Mouse (Mus musculus): ENCODE measurements around the gene 9230104L09Rik.

The 9230104L09Rik gene

GRCm38 (mm10) chr2:148864966-148865365, at the start of gene 9230104L09Rik:
TSS of gene 9230104L09Rik (minus strand) at chr2:148865038.
- no peak for DNase-seq (ENCODE audit: extremely low spot score, low read depth, low spot score)

- DNase-seq (ENCODE audit: extremely low spot score, low read depth, low spot score): peak; percentile 10
Measured at GRCm38 (mm10) chr2:148902286-148902685, 37.4 kb upstream of the 9230104L09Rik start.

GRCm38 (mm10) chr2:148900305-148900704, 35.5 kb upstream of the 9230104L09Rik start:
- no peak for DNase-seq (ENCODE audit: extremely low spot score, low read depth, low spot score)

GRCm38 (mm10) chr2:148896219-148896618, 31.4 kb upstream of the 9230104L09Rik start:
- DNase-seq (ENCODE audit: extremely low spot score, low read depth, low spot score): no peak

GRCm38 (mm10) chr2:148893107-148893506, 28.3 kb upstream of the 9230104L09Rik start:
- no peak for DNase-seq (ENCODE audit: extremely low spot score, low read depth, low spot score)

- no peak for DNase-seq (ENCODE audit: extremely low spot score, low read depth, low spot score)
Measured at GRCm38 (mm10) chr2:148890021-148890851, 25.4 kb upstream of the 9230104L09Rik start.

- DNase-seq (ENCODE audit: extremely low spot score, low read depth, low spot score): no peak
Measured at GRCm38 (mm10) chr2:148889331-148890010, 24.6 kb upstream of the 9230104L09Rik start.

GRCm38 (mm10) chr2:148888872-148889271, 24.0 kb upstream of the 9230104L09Rik start:
- no peak for DNase-seq (ENCODE audit: extremely low spot score, low read depth, low spot score)

- DNase-seq (ENCODE audit: extremely low spot score, low read depth, low spot score): no peak
Measured at GRCm38 (mm10) chr2:148884738-148885137, 19.9 kb upstream of the 9230104L09Rik start.

- DNase-seq (ENCODE audit: extremely low spot score, low read depth, low spot score): no peak
Measured at GRCm38 (mm10) chr2:148879199-148879598, 14.4 kb upstream of the 9230104L09Rik start.

- DNase-seq (ENCODE audit: extremely low spot score, low read depth, low spot score): no peak
Measured at GRCm38 (mm10) chr2:148878641-148879130, 13.8 kb upstream of the 9230104L09Rik start.

GRCm38 (mm10) chr2:148877016-148877770, 12.4 kb upstream of the 9230104L09Rik start:
- DNase-seq (ENCODE audit: extremely low spot score, low read depth, low spot score): no peak

- peak; percentile 46 for DNase-seq (ENCODE audit: extremely low spot score, low read depth, low spot score)
Measured at GRCm38 (mm10) chr2:148875335-148875811, 10.5 kb upstream of the 9230104L09Rik start, which contains the start of gene Cst3. TSS of gene Cst3 (minus strand) at chr2:148875692.

- DNase-seq (ENCODE audit: extremely low spot score, low read depth, low spot score): no peak
Measured at GRCm38 (mm10) chr2:148874617-148875334, 9.9 kb upstream of the 9230104L09Rik start.

GRCm38 (mm10) chr2:148874224-148874616, 9.4 kb upstream of the 9230104L09Rik start:
- DNase-seq (ENCODE audit: extremely low spot score, low read depth, low spot score): no peak

GRCm38 (mm10) chr2:148872860-148873259, 8.0 kb upstream of the 9230104L09Rik start:
- DNase-seq (ENCODE audit: extremely low spot score, low read depth, low spot score): no peak

GRCm38 (mm10) chr2:148870526-148870925, 5.7 kb upstream of the 9230104L09Rik start:
- DNase-seq (ENCODE audit: extremely low spot score, low read depth, low spot score): no peak

- DNase-seq (ENCODE audit: extremely low spot score, low read depth, low spot score): no peak
Measured at GRCm38 (mm10) chr2:148868959-148869358, 4.1 kb upstream of the 9230104L09Rik start.

GRCm38 (mm10) chr2:148861693-148862092, 3.1 kb downstream of the 9230104L09Rik start:
- DNase-seq (ENCODE audit: extremely low spot score, low read depth, low spot score): no peak

- DNase-seq (ENCODE audit: extremely low spot score, low read depth, low spot score): no peak
Measured at GRCm38 (mm10) chr2:148860993-148861392, 3.8 kb downstream of the 9230104L09Rik start.

Data from hindlimb bud, embryonic 11.5 days (tissue).